Mouse (Mus musculus) G1E (cell line): Measurements from ENCODE around the gene Arhgap45.

Experiments used
- CTCF ChIP-seq: IDR thresholded peaks from 2 replicates; pipeline ENCODE4 v1.5.1; 2012; ENCODE audit warnings: low read depth, low read length, inconsistent platforms, mixed read lengths
- TAL1 ChIP-seq: conservative IDR thresholded peaks from 2 replicates; pipeline ENCODE4 v1.6.1; 2012; ENCODE audit warnings: low read depth, low read length, inconsistent platforms, mixed read lengths

DNA sequence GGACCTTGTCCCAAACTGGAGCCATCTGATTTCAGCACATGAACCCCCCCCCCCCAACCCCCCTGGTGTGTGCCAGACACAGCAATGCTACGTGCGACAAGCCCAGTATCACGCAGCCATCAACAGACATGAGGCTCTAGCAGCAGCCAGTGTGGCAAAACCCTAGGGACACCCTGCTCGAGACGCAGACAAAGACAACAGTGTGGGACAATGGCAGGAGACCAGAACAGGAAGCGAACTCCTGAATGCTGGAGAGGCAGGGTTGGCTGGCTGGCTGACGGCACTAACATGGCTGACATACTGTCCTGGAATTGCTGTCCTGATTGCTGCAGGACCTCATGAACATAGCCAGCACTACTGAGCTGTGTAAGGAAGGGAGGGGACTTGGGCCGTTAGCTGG is 18.7 kb downstream of the Arhgap45 start:
- no peak for TF ChIP-seq TAL1
- no peak for TF ChIP-seq CTCF
